Mouse (Mus musculus) kidney, postnatal 14 days (tissue): ENCODE results near the gene Gja5.
A peak's percentile ranks its signal among the peaks of the same experiment; 100 is the strongest.

Source experiments
- DNase-seq: peaks from one replicate; pipeline ENCODE4 v3.0.0; 2022; ENCODE audit warnings: mixed read lengths

Gene Gja5

GRCm38 (mm10) chr3:97117511-97117910 lies 213.0 kb downstream of the Gja5 start:
- DNase-seq, result no peak

GRCm38 (mm10) chr3:97118313-97118712 lies 213.8 kb downstream of the Gja5 start:
- DNase-seq, result no peak

GRCm38 (mm10) chr3:97124193-97124592 lies 219.7 kb downstream of the Gja5 start:
- peak; percentile 27 for DNase-seq
